Mouse (Mus musculus) 3134 (cell line): ENCODE measurements around the gene Dnm3.

Source experiments
- DNase-seq: peaks from one replicate; pipeline ENCODE4 v3.0.0-alpha.2; 2011; ENCODE audit warnings: low spot score; ENCODE audit not compliant: insufficient read length; ENCODE audit errors: extremely low read depth

The Dnm3 gene

DNA sequence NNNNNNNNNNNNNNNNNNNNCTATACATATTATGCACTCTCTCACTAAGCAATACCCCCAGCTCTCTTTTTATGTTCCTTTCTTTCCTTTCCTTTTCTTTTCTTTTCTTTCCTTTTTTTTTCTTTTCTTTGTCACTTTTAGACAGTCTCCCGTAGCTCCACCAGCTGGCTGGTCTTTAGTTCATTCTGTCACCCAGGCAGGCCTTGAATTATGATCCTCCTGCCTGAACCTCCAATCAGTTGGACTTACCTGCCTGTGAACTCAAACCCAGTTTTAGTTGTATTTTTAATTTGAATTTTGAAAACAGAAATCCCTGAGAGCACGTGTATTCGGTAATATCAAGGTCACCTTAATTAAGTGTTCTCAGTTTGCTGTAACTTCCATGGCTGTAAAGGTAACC is 141.6 kb downstream of the Dnm3 start:
- DNase-seq: no peak

DNA sequence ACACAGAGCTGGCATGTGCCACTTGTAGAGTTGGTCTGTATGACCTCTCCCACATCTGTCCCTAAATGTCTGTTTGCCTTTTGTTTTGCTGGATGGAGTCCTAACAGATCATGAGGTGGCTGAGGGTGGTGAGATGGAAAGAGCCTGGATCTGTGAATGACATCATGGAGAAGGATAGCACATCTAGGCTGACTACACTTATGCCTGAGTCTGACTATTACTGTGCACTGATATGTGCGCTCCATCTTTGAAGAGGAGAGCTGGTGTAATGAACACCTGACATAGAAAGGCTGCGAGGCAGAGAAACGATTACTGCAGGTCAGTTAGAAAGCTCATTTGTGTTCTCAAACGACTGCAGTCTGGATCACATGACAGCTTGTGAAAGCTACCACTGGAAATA is 149.2 kb downstream of the Dnm3 start:
- DNase-seq: no peak

DNA sequence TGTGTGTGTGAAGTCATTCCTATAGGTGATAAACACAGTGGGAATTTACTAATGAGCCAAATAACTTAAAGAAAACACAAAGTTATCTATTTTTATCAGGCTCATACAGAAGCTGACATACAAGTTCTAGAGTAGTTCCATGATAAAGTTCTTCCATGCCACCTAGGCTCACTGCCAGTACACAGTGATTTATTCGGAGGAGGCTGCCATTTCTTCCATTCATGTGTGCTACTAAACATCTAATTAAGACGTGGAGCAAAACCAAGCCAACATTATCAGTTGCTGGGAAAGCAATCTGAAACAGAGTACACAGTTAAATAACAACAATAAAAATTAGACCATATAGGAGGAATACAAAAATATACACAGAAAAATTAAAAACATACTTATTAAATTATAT is 150.2 kb downstream of the Dnm3 start:
- DNase-seq: no peak

DNA sequence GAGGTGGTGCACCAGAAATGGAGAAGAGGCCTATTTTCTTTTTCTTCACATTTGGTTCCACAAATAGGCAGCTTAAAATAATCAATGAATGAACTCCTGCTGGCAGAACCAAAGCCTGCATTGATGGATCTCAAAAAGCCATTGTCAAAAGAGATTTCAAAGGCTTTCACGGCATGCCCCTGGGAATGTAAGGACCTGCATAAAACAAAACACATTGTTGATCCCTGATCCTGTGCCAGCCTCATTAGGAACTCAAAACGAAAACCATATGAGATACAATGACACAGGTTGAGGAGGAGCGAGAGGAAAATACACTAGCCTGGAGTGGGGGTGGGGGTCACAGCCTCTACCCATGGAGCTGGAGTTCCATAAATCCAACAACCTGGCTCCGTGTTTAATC is 153.4 kb downstream of the Dnm3 start:
- no peak for DNase-seq

DNA sequence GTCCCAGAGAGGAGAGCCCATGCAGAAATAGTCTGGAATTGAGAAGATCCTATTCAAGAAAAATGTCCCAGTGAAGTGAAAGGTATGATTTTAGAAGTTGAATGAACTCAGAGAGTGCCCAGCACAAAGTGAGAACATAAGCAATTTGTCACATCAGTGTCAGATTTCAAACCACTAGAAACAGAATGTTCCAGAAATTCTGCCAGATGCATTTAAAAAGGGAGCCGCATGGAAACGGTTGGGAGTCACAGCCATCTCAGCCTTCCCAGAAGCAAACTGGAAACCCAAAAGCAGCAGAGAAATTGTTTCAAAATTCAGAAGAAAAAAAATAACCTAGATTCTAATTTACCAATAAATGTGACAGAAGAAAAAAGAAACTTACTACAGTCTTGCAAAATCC is 154.7 kb downstream of the Dnm3 start:
- no peak for DNase-seq

DNA sequence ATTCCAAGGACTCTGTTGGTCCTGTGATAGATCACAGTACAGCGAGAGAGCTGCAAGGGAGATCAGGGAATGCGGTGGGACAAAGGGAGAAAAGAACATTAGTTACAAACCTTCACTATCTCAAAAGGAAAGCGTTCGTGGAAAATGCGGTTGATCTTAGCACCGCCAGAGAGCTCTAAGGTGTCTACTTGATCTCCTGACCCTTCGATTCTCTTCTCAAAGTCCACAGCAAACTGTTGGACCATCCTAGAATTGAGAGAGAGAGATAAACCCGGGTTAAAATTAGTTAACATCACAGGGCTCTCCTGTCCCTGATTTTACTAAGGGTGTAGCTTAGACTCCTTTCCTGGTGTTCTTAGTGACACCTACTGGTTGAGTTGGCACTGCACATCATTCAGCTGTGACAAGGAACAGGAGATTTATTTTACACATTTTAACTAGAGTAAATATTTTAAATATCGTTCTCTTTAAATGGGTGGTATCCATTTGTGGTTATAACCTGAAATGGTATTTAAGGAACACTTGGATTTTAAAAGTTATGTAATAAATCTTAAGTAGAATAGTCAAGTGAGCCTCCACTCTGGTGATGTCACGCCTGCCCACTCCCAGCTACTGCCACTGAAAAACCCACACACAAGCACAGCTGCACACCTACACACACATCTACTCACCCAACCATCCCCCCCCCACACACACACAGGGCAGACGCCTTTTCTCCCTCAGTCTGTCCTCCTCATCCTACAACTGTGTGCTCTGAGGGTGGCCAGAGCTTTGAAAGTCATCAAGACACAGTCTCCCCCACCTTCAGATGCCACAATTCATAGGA is 164.2 kb downstream of the Dnm3 start:
- peak; percentile 9 for DNase-seq

DNA sequence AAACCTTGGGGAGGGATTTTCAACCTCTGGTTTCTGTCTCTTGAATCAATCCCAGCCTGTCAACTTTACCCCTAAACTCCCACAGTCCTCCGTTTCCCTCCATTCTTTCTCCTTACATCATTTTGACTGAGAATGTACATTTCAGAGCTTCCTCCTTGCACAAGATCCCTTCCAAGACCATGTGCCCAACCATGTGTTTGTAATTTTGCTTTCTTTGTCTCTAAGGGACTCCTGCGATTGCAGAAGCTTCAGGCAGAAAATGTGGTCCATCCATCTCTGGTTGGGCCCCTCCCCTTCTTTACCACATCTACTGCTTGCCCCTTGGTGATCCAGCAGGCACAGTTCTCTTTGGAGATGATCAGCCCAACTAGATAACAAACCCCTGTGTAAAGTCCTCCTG is 165.2 kb downstream of the Dnm3 start:
- DNase-seq: no peak

DNA sequence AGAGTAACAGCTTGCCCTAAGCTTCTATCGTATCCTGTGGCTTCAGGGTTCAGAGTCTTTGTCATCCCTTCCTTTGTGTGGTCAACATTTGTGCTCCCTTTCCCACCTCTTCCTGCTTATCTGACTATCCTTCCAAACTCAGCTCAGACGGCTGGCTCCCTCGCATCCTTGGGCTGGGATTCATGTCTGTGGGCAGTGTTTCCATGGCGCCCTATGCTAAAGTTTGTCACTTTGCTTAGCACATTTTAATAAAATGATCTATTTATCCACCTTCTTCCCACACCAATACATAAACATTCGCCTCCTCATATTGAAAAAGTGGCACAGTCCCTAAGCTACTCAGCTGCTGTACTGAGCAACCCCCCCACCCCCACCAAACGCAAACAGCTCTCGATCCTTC is 165.7 kb downstream of the Dnm3 start:
- no peak for DNase-seq

DNA sequence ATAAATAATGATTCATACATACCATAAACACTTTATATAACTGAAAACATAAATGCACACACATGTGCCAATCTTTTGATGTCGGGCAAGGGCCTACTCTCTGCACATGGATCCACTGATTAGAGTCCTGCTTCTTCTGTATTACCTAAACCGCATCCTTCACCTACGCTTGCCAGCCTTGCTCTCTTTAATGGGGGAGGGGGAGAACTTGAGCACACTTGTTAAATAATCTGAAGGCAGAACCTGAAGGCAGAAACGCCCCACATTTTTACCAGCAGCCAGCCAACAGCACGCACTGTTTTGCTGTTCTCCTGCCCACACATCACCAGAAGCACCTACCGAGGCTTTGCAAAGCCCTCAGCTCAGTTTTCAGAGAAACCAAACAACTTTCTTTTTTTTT is 172.6 kb downstream of the Dnm3 start:
- no peak for DNase-seq

DNA sequence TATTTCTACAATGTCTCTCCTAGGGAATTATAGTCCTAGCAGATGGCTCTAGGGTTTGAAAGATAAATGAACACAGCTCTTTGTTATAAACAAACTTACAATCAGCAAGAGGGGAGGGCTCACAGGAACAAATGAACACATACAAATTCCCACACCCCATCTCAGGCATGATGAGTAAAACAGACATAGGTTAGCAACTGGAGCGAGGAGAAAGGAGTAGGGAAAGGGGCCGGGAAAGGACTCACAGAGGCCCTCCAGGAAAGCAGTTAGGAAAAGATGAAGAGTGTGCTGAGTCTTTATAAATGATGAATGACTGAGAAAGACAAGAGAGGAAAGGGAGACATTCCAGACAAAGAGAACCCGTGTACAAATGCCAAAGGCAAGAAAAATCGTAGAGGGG is 175.4 kb downstream of the Dnm3 start:
- DNase-seq: no peak

DNA sequence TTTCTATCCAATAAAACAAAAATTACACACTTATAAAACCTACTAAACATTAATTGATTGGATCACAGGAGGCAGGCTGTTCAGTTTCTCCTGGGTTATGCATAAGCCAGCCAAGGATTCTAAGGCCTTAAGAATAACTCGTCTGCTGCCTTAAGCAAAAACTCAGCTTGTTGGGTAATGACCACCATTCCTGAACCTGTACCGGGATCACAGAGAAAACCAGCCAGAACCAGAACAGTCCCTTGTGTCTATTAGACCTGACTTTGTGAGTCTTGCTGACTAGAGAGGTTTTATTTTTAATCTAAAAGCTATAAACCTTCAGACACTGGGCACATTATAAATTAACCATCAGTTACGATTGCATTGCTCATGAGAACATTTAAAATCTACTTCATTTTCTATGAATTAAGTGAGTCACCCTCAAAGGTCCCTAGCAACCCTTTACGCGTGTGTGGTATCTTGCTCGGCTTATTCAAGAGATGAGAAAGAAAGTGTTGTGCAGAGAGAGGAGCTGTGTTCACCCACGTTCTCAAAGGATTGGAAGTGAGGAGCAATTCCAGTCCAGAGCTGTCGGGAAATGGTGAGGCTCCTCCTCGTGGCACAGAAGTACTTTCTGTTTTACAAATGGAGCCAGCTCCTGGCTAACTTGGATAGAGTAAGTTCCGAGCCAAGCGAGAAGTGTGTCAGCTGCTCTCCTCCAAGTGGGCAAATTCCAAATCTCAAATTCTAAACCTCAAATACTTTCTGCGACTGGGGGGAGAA is 178.1 kb downstream of the Dnm3 start:
- DNase-seq: no peak

DNA sequence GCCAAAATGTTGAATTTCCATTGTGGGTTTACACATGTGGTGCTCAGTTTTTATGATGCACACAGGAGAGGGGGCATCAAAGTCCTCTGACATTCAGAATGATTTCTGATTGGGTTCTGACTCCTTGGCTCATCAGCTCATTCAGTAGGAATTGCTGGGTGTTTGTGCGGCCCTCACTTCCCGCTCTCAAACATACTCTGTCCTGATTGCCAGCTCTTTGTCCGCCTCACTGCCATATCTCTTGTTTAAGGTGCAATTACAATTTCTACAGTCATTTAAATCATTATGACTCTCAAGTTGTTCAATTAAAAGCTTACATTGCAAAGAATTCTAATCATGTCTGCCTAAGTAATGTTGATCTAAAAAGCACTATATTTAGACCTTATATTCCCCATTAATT is 179.3 kb downstream of the Dnm3 start:
- no peak for DNase-seq

DNA sequence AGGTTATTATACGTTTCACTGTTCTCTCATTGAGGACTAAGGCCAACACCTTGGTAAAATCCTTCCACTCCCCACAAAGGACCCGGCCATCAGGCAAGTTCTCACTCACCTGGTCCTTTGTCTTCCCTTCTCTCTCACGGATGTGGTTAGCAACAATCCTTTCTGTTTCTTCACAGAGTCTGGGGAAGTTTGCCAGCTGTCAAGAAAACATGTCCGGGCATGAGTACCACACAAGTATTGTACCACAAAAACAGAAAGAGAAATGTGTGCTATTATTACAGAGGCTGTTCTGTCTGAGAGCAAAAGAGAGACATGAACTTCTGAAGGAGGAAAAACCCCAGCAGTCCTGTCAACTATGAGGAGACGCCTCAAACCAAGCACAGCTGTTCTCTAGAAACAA is 182.4 kb downstream of the Dnm3 start:
- DNase-seq: no peak

DNA sequence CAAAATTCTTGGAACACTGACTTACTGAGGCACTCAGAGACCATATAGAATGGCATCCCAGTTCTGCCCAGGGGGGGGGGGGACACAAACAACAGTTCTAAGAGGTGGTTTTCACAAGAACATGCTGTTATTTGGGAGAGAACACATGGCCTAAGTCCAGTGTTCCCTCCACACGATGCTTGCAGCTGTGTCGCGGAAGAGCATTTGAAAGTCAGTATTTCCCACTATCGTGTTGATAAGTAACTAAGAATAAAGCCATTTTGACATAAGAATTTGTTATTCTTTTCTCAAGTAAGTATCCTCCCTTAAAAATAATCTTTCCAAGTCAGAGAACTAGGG is 183.3 kb downstream of the Dnm3 start:
- DNase-seq: no peak

DNA sequence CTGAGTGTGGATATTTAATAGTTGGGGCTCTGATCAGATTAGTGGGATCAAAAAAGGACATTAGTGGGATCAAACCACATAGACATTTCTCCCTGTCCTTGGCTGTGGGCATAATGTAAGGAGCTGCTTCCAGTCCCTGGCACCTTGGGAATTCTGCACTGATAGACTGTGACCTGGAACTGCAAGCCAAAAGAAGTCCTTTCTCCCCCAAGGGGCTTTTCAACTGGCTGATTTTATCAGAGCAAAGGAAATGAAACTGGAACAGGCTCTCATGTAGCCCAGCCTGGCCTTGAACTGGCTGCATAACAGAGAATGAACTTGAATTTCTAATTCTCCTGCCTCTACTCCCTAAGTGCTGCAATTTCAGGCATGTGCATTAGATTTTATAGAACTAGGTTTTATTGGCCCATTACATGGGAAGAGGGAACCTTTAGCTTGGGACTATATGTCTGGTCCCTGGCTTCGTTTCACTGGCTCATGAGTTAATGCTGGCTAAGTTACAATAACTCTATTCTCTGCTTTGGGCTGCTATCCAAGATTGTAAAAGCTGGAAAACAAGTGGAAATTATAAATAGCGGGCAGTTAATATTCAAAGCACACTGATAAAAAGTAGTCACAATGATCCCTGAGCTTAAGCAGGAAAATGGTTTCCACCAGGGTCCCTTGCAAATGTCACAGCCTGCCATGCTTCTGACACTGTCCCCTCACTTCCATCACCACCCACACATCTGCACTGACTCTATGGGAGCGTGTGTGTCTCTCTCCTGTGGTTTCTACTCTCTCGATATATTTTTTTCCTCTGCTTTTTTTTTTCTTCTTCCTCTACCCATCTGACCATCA is 183.9 kb downstream of the Dnm3 start:
- no peak for DNase-seq

DNA sequence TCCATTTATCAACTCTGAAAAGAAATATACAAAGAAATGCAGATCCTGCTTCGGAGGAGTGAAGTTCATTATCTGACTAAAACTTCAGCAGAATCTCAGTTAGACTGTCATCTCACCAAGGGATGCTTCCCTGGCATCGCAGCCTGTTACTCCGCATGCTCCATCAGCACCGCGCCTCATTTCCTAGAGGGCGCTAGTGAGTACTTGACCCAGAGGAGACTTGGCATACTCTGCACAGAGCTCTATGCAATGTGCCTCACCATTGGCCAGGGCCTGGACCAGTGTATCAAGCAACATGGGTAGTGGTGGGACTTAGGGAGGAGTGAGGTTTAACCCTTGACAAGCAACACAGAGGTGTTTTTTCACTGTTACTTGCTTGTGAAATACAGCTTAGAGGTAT is 190.9 kb downstream of the Dnm3 start:
- no peak for DNase-seq

DNA sequence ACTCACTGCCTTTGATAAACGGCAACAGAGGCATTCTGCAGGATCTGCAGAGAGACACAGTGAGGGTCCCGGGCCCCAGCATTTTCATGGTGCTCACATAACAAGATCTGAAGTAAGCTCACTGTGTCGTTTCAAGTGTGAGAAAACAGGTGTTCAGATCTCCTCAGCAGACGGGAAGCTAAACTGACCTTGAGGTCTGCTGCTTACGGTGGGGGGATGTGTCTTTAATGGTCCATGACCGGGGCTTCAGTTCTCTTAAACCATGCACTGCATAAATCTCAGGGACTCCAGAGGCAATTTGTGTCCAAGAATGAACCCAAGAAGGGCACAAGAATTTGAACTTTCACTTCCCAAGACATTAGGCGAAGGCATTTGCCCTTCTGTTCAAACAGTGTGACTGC is 195.9 kb downstream of the Dnm3 start:
- DNase-seq: no peak

DNA sequence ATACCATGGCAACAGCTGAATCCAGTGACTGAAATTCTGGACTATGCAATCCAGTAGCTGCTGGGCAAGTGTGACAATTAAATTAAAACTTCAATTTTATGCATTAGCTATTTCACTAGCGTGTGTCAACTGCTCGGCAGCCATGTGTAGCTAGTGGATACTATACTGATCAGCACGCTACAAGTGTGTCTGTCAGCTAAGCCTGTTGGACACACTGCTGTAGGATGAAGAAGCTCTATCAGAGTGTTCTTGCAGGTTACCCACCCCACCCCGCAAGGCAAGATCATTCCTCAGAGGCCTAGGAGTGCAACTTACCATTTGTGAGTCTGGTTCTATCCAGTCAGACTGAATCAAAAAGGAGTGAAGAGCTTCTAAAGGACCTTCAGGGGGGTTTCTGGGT is 197.8 kb downstream of the Dnm3 start:
- DNase-seq: no peak

DNA sequence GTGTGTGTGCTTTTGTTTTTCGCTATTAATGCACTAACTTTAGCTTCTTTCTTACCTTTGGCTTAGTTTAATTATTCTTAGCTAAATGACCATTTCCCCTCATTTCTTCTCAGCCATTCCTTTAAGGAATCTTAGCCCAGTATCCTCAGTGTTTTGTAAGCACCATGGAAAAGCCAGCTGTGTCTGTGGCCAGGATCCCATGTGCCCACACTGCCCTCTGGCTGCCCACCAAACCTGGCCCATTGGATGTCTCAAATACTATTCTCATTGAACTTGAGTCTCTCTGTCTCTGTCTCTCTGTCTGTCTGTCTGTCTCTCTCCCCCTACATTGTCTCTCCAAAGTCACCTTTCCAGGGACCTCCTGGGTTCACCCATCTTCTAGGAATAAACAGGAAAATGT is 201.8 kb downstream of the Dnm3 start:
- no peak for DNase-seq

DNA sequence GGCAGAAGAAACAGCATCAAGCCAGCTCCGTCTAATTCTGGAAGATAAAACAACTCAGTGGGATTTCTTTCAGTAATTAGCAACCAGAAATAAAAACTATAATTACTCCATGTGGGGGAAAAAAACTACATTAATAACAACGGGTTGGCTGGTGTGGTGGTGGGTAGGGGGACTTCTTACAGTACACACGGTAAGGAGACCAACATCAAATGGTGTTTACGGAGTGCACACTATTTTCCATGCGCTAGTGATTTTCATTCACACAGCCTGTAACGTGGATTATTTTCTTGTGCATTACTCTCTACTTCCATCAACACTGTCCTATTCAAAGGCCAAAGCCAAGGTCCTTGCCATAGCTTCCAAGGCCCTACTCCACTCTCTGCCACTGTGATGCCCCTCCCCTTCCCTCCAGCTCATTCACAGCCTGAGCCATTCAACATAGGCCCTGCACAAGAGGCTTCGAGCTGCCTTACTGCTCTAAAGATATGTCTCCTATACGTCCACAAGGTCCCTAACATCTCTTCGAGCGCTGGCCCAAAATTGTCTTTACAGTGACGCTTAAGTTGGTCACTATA is 203.1 kb downstream of the Dnm3 start:
- no peak for DNase-seq

DNA sequence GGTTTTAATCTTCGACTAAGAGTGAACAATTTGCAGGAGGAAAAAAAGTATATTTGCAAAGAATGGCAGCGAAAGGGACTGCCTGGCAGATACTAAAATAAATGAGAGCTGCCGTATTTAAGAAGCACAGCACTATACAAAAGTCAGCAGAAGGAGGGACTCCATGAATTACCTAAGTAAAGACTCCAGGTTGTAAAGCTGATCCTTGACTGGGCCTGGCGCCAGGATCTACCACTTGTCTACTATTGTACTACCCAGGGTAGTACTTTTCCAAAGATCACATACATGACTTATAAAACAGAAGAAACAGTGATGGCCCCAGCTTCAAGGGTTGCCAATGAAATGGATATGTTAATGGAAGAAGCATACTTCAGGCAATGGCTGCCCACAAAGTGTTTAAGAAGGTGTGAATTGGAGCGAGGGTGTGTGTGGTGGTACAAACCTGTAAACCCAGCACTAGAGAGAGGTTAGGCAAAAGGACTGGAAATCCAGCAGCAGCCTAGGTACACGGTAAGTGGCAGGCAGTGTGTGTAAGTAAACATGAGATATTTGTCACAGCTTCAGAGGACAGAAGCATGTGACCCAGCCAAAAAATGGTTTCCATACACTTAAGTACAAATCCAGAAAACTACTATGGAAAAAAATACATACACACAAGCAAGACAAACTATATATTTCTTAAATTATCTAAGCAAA is 220.8 kb downstream of the Dnm3 start:
- no peak for DNase-seq
